Mouse (Mus musculus) ovary, postnatal 36 days (tissue): Measurements from ENCODE around the gene Sirt4.
"Not testable (repeated sequence)": the region's sequence is repeated elsewhere in the genome, so short reads cannot be mapped to it uniquely, and the experiment has no call there.

ENCODE experiments used
- DNase-seq: peaks from one replicate; pipeline ENCODE4 v3.0.0; 2022; ENCODE audit warnings: low spot score, mixed read lengths

Gene Sirt4

GRCm38 (mm10) chr5:115514896-115515587, 30.5 kb upstream of the Sirt4 start:
- no peak for DNase-seq

GRCm38 (mm10) chr5:115514346-115514745, 29.8 kb upstream of the Sirt4 start:
- no peak for DNase-seq

- DNase-seq: no peak
Observed at GRCm38 (mm10) chr5:115513721-115514120, 29.2 kb upstream of the Sirt4 start.

GRCm38 (mm10) chr5:115513246-115513645, 28.7 kb upstream of the Sirt4 start:
- no peak for DNase-seq

GRCm38 (mm10) chr5:115512375-115512774, 27.9 kb upstream of the Sirt4 start:
- no peak for DNase-seq

GRCm38 (mm10) chr5:115509790-115510689, 25.5 kb upstream of the Sirt4 start:
- no peak for DNase-seq

- no peak for DNase-seq
Observed at GRCm38 (mm10) chr5:115509321-115509761, 24.8 kb upstream of the Sirt4 start.

GRCm38 (mm10) chr5:115508859-115509147, 24.3 kb upstream of the Sirt4 start:
- DNase-seq: peak; percentile 38

GRCm38 (mm10) chr5:115507981-115508858, 23.7 kb upstream of the Sirt4 start:
- DNase-seq: peak; percentile 44

- no peak for DNase-seq
Observed at GRCm38 (mm10) chr5:115507267-115507980, 22.9 kb upstream of the Sirt4 start.

- DNase-seq: peak; percentile 94
Observed at GRCm38 (mm10) chr5:115506454-115507201, 22.1 kb upstream of the Sirt4 start, which contains the start of gene Pxn. Gene Pxn, plus strand, starts transcription at chr5:115506676.

- not testable (repeated sequence) for DNase-seq
Observed at GRCm38 (mm10) chr5:115505617-115506016, 21.1 kb upstream of the Sirt4 start.

- no peak for DNase-seq
Observed at GRCm38 (mm10) chr5:115503035-115503434, 18.5 kb upstream of the Sirt4 start.

- no peak for DNase-seq
Observed at GRCm38 (mm10) chr5:115500383-115500935, 15.9 kb upstream of the Sirt4 start.

- no peak for DNase-seq
Observed at GRCm38 (mm10) chr5:115498307-115499240, 14.0 kb upstream of the Sirt4 start.

- DNase-seq: no peak
Observed at GRCm38 (mm10) chr5:115497033-115497432, 12.5 kb upstream of the Sirt4 start.

- DNase-seq: not testable (repeated sequence)
Observed at GRCm38 (mm10) chr5:115495618-115496017, 11.1 kb upstream of the Sirt4 start.

GRCm38 (mm10) chr5:115493441-115493840, 8.9 kb upstream of the Sirt4 start:
- no peak for DNase-seq

- no peak for DNase-seq
Observed at GRCm38 (mm10) chr5:115492711-115493335, 8.3 kb upstream of the Sirt4 start.
